In the genomic region with DNA sequence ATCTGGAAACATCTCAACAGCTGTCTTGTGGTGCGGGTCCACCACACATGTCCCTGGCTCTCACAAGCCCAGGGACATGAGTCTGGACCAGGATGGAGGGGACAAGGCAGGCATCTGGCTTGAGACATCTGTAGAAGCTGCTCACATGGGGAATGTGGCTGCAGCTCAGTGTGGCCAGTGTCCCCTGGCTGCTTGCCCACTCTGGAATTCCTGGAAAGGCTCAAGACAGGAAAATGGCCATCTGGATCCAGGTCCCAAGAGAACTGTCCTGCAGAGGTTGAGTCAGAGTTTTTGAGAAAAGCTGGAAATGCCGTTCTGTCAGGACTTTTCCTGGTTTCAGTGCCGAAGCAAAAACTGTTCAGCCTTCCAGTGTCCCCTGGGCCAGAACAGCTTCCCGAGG, we compare ENCODE assay signal across 8 mouse cellular contexts.
A peak's percentile ranks its signal among the peaks of the same experiment; 100 is the strongest.
DNase-seq lines count a peak whose midpoint lies in the region; ATAC-seq and TF ChIP-seq lines count a peak whose summit lies in the region.

No protein-coding gene starts in this region.

- H3K27me3 ChIP-seq in forebrain, embryonic 15.5 days, result no peaks in the 10 kb centered on the region
- H3K27me3 ChIP-seq in forebrain, embryonic 11.5 days (ENCODE audit: control insufficient read depth, insufficient read depth, low read length), result no peaks in the 10 kb centered on the region
- no peaks in the 10 kb centered on the region for H3K27me3 ChIP-seq in hindbrain, embryonic 13.5 days
- no peaks in the 10 kb centered on the region for H3K27me3 ChIP-seq in lung, embryonic 14.5 days (ENCODE audit: insufficient read depth, low read length)

- no peak for DNase-seq in forebrain, embryonic 11.5 days (ENCODE audit: low spot score)
- DNase-seq in gastrocnemius, adult 2 months, result peak; percentile 84
- DNase-seq in lung, embryonic 14.5 days, result peak; percentile 85
- DNase-seq in embryo, embryonic 10 days (ENCODE audit: low spot score), result no peak
- no peak for DNase-seq in right cerebral cortex, postnatal 10 days (ENCODE audit: low spot score in 2 of 2)

- H3K4me1 ChIP-seq in forebrain, embryonic 15.5 days, result peaks cover 10% of the 10 kb centered on the region
- no peaks in the 10 kb centered on the region for H3K4me1 ChIP-seq in forebrain, embryonic 11.5 days (replicated peaks; ENCODE audit: control insufficient read depth, insufficient read depth, low read length)
- H3K4me1 ChIP-seq in hindbrain, embryonic 13.5 days (replicated peaks), result peaks cover 52% of the 10 kb centered on the region
- 0 out of 2 replicates have a peak, but pooled peaks cover 5% of the 10 kb centered on the region for H3K4me1 ChIP-seq in lung, embryonic 14.5 days (ENCODE audit: insufficient read depth)

- intact Hi-C loops in gastrocnemius, adult 2 months (cut with DNase I), result no loop called here

- WGBS in forebrain, embryonic 15.5 days, result 86% methylated on average over 4 of the region's 4 CpGs
- 85% methylated on average over 4 of the region's 4 CpGs for WGBS in forebrain, embryonic 11.5 days
- WGBS in hindbrain, embryonic 13.5 days, result 78% methylated on average over 4 of the region's 4 CpGs
- WGBS in lung, embryonic 14.5 days, result 41% methylated on average over 4 of the region's 4 CpGs

- H3K27ac ChIP-seq in forebrain, embryonic 15.5 days (replicated peaks), result 0 out of 2 replicates have a peak overlapping the region, but pooled peaks have one; percentile 18
- H3K27ac ChIP-seq in forebrain, embryonic 11.5 days (ENCODE audit: low read depth, low read length), result no peak overlapping the region
- H3K27ac ChIP-seq in gastrocnemius, adult 2 months, result peak overlapping the region; percentile 78
- peak overlapping the region; percentile 30; the same call in 1 of the 2 replicates for H3K27ac ChIP-seq in hindbrain, embryonic 13.5 days
- H3K27ac ChIP-seq in lung, embryonic 14.5 days (ENCODE audit: low read depth), result peak overlapping the region; percentile 52; the same call in 1 of the 2 replicates

- TF ChIP-seq CTCF in gastrocnemius, adult 2 months (IDR thresholded peaks at IDR 0.05), result no peak
- TF ChIP-seq CTCF in lung, embryonic 14.5 days (IDR thresholded peaks at IDR 0.05; ENCODE audit: low read depth), result no peak

- H3K4me3 ChIP-seq in forebrain, embryonic 15.5 days, result no peak overlapping the region
- no peak overlapping the region for H3K4me3 ChIP-seq in forebrain, embryonic 11.5 days (ENCODE audit: low read depth, low read length)
- H3K4me3 ChIP-seq in gastrocnemius, adult 2 months, result peak overlapping the region; percentile 42
- H3K4me3 ChIP-seq in hindbrain, embryonic 13.5 days, result no peak overlapping the region
- no peak overlapping the region for H3K4me3 ChIP-seq in lung, embryonic 14.5 days (ENCODE audit: low read depth, low read length)

- no peak overlapping the region for H3K4me2 ChIP-seq in forebrain, embryonic 15.5 days (replicated peaks)
- H3K4me2 ChIP-seq in forebrain, embryonic 11.5 days (ENCODE audit: low read depth, low read length, severe bottlenecking), result no peak overlapping the region
- H3K4me2 ChIP-seq in hindbrain, embryonic 13.5 days, result no peak overlapping the region
- no peak overlapping the region for H3K4me2 ChIP-seq in lung, embryonic 14.5 days

- no peaks in the 10 kb centered on the region for H3K9me3 ChIP-seq in forebrain, embryonic 15.5 days
- no peaks in the 10 kb centered on the region for H3K9me3 ChIP-seq in forebrain, embryonic 11.5 days (ENCODE audit: control insufficient read depth, low read length)
- no peaks in the 10 kb centered on the region for H3K9me3 ChIP-seq in hindbrain, embryonic 13.5 days
- H3K9me3 ChIP-seq in lung, embryonic 14.5 days (ENCODE audit: low read depth, low read length), result no peaks in the 10 kb centered on the region

- H3K9ac ChIP-seq in forebrain, embryonic 15.5 days (replicated peaks), result no peak overlapping the region
- H3K9ac ChIP-seq in forebrain, embryonic 11.5 days (ENCODE audit: low read length), result no peak overlapping the region
- H3K9ac ChIP-seq in hindbrain, embryonic 13.5 days, result no peak overlapping the region
- H3K9ac ChIP-seq in lung, embryonic 14.5 days, result no peak overlapping the region

- no peaks in the 10 kb centered on the region for H3K36me3 ChIP-seq in forebrain, embryonic 15.5 days
- no peaks in the 10 kb centered on the region for H3K36me3 ChIP-seq in forebrain, embryonic 11.5 days (ENCODE audit: control insufficient read depth, insufficient read depth, low read length)
- H3K36me3 ChIP-seq in hindbrain, embryonic 13.5 days, result no peaks in the 10 kb centered on the region
- H3K36me3 ChIP-seq in lung, embryonic 14.5 days (ENCODE audit: insufficient read depth), result no peaks in the 10 kb centered on the region

- ATAC-seq in forebrain, embryonic 15.5 days (replicated peaks), result no peak
- no peak for ATAC-seq in forebrain, embryonic 11.5 days (replicated peaks; ENCODE audit: low FRiP score)
- ATAC-seq in hindbrain, embryonic 13.5 days (ENCODE audit: low FRiP score), result no peak
- ATAC-seq in lung, embryonic 14.5 days (ENCODE audit: insufficient read depth), result peak; percentile 35; the same call in 1 of the 2 replicates
- no peak for ATAC-seq in activated CD4-positive, CD25-positive, alpha-beta regulatory T cell, adult 4 months

Comparison
In these comparisons a context has a peak if more than half of its experiments do, and no peak if none do; other contexts are left out.
1. DNase-seq: peak in gastrocnemius, adult 2 months (single experiment) and lung, embryonic 14.5 days (single experiment); none in forebrain, embryonic 11.5 days (single experiment), embryo, embryonic 10 days (single experiment) and right cerebral cortex, postnatal 10 days (0 of 2).